In the genomic region with DNA sequence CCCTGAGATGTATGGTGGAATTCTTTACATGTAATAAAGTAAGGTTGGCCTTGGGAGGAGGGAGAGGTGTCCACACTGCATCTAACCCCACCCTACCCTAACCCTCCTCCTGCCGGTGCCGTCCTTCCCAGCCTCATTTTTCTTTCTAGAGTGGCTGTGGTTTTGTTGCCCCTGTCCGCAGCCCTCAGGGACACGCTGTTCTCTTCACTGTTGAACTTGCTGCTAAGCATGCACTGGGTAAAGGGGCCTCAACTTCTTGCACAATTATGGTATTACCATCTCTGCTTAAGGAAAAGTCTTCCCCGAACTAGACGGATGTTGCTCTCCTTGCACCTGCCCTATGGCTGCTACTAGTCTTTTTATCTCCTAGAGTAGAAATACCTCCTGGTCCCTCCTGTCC, we compare ENCODE assay signal across 8 mouse cellular contexts.
A peak's percentile ranks its signal among the peaks of the same experiment; 100 is the strongest.
DNase-seq lines count a peak whose midpoint lies in the region; ATAC-seq and TF ChIP-seq lines count a peak whose summit lies in the region.

No protein-coding gene starts in this region.

- H3K27ac ChIP-seq in thymus, adult 2 months (ENCODE audit: control insufficient read depth, insufficient read depth, low read length) = no peak overlapping the region
- H3K27ac ChIP-seq in lung, postnatal 0 days (ENCODE audit: low read length) = peak overlapping the region; percentile 78

- H3K4me2 ChIP-seq in lung, postnatal 0 days (replicated peaks; ENCODE audit: low read depth, low read length) = peak overlapping the region; percentile 79

- peaks cover 22% of the 10 kb centered on the region for H3K4me1 ChIP-seq in erythroblast, embryonic 14.5 days (ENCODE audit: control insufficient read depth)
- H3K4me1 ChIP-seq in thymus, adult 2 months (replicated peaks; ENCODE audit: control insufficient read depth, insufficient read depth, low read length) = peaks cover 6% of the 10 kb centered on the region
- H3K4me1 ChIP-seq in lung, postnatal 0 days (ENCODE audit: insufficient read depth, low read depth, low read length) = no peaks in the 10 kb centered on the region; the same call in 1 of the 2 replicates

- WGBS in thymus, adult 2 months = 8% methylated on average over 6 of the region's 6 CpGs
- WGBS in lung, postnatal 0 days = 9% methylated on average over 6 of the region's 6 CpGs

- no peak for TF ChIP-seq POLR2A in thymus, adult 2 months (IDR thresholded peaks at IDR 0.05; ENCODE audit: control insufficient read depth, extremely low read depth, insufficient read depth, low read length, poor library complexity)

- peak; percentile 19 for DNase-seq in thymus, postnatal 4 days
- DNase-seq in thymus, adult 2 months = no peak
- DNase-seq in lung, postnatal 0 days (ENCODE audit: low spot score) = peak; percentile 31
- DNase-seq in retina, embryonic 14.5 days (ENCODE audit: low spot score) = no peak
- no peak for DNase-seq in gastrocnemius, postnatal 4 days (ENCODE audit: low spot score in 2 of 2)
- no peak for DNase-seq in layer of hippocampus, adult 8-10 months (ENCODE audit: low spot score in 2 of 2)

- peak overlapping the region; percentile 65 for H3K4me3 ChIP-seq in erythroblast, embryonic 14.5 days (replicated peaks)
- H3K4me3 ChIP-seq in thymus, adult 2 months (ENCODE audit: control insufficient read depth, insufficient read depth, low read length) = no peak overlapping the region
- peak overlapping the region; percentile 58 for H3K4me3 ChIP-seq in lung, postnatal 0 days (ENCODE audit: low read depth, low read length)

- no peak for TF ChIP-seq CTCF in thymus, adult 2 months (IDR thresholded peaks at IDR 0.05; ENCODE audit: borderline replicate concordance, control insufficient read depth, extremely low read depth, insufficient read depth, low read length, poor library complexity)
- no peak for TF ChIP-seq CTCF in lung, postnatal 0 days (IDR thresholded peaks at IDR 0.05)

- H3K27me3 ChIP-seq in erythroblast, embryonic 14.5 days (ENCODE audit: control insufficient read depth) = peaks cover 17% of the 10 kb centered on the region
- H3K27me3 ChIP-seq in thymus, adult 2 months (ENCODE audit: control insufficient read depth, insufficient read depth, low read length) = no peaks in the 10 kb centered on the region
- no peaks in the 10 kb centered on the region for H3K27me3 ChIP-seq in lung, postnatal 0 days (replicated peaks; ENCODE audit: insufficient read depth, low read length)

- peak overlapping the region; percentile 52; the same call in 1 of the 2 replicates for H3K9ac ChIP-seq in lung, postnatal 0 days (replicated peaks; ENCODE audit: low read depth)

- H3K9me3 ChIP-seq in erythroblast, embryonic 14.5 days (ENCODE audit: control insufficient read depth, low read length) = peaks cover 3% of the 10 kb centered on the region
- no peaks in the 10 kb centered on the region for H3K9me3 ChIP-seq in lung, postnatal 0 days (ENCODE audit: low read length)

- TF ChIP-seq EP300 in lung, postnatal 0 days (IDR thresholded peaks at IDR 0.05) = no peak

- no peak for ATAC-seq in erythroblast, adult 5-6 weeks (replicated peaks; ENCODE audit: low FRiP score, poor library complexity, severe bottlenecking)
- ATAC-seq in lung, postnatal 0 days = peak; percentile 17; the same call in 1 of the 2 replicates

- H3K36me3 ChIP-seq in erythroblast, embryonic 14.5 days (ENCODE audit: control insufficient read depth) = no peaks in the 10 kb centered on the region
- no peaks in the 10 kb centered on the region for H3K36me3 ChIP-seq in thymus, adult 2 months (ENCODE audit: control insufficient read depth, insufficient read depth, low read length)
- H3K36me3 ChIP-seq in lung, postnatal 0 days (ENCODE audit: insufficient read depth, low read length) = no peaks in the 10 kb centered on the region

Comparison
In these comparisons a context has a peak if more than half of its experiments do, and no peak if none do; other contexts are left out.
1. DNase-seq: peak in thymus, postnatal 4 days (single experiment) and lung, postnatal 0 days (single experiment); none in thymus, adult 2 months (single experiment), retina, embryonic 14.5 days (single experiment), gastrocnemius, postnatal 4 days (0 of 2) and layer of hippocampus, adult 8-10 months (0 of 2).